Mouse (Mus musculus) common myeloid progenitor, adult 5-6 weeks (primary cell): ENCODE measurements around the gene Iqsec1. TPM values are rescaled to one million over a fixed set of nuclear protein-coding genes. Genes with fewer than 3 reads are reported as not detected.

Experiments used
- ATAC-seq: replicated peaks from 2 replicates; pipeline ENCODE4 v1.8.0; 2016; ENCODE audit warnings: low read depth, mild to moderate bottlenecking, moderate TSS enrichment, inconsistent platforms; ENCODE audit not compliant: poor library complexity, severe bottlenecking
- total RNA-seq: library from RNA; stranded (forward); fragments of 200-1000, 187-1606 nt; gene quantifications from 2 replicates; pipeline ENCODE4 v1.2.3, GENCODE M21; 2017

Iqsec1 gene
- total RNA-seq, 1 experiment from 2014 or later, result 13.9 TPM

DNA sequence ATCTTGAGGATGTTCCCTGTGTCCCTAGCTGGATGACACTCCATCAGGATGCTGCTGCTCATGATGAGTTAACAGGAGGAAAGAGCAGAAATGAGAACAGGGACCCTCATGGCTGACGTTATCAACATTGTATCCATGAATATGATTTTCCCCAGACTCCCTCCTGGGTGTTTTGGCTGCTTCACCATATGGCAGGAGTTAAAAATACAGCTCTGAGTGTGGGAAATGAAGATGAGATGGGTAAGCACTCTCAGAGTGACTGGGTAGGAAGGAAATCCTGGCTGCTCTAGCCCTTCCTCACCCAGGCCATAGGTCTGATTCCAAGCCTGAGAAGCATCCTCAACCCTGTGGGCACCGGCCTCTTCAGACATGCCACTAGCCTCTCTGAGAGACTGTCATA is 14.2 kb downstream of the Iqsec1 start:
- no peak for ATAC-seq

DNA sequence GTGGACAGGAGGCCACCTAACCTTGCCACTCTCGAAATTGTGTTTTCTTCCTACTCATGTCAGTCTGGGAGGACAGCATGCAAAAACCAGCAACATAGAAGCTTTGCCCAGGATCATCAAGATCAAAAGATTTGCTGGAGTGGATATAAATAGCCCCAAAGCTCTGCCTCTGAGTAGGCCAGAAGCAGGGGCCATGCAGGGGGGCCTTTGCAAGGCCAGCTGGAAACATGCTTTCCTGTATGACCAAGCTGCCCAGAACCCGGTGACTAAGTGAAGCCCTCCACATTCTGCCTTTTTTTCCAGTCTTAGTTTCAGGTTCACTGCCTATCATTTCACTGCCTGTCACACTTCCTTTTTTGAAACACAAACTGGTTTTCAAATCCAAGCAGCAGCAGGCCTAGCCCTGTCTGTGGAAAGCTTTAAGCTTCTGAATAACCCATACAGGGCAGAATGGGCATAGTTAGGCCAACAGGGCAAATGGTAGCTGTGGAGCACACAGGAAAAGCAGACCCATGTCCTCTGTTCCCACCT is 19.1 kb downstream of the Iqsec1 start:
- no peak for ATAC-seq

DNA sequence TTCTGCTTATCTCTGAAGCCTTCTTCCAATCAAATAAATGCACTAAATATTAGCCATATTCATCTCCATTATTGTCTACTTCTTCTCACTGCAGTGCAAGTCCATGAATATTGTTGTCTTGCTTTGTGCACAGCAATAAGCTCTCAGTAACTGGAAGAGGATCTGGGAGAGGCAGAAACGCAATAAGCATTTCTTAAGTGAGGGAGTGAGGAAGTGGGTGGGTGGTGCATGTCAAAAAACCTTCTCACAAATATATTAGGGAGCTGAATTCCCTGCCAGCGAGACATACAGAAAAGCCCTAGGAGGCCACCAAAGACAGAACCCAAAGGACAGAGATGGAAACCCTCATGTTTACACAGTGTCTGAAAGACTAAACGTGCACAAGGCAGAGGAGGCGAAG is 35.1 kb downstream of the Iqsec1 start:
- ATAC-seq, result no peak

DNA sequence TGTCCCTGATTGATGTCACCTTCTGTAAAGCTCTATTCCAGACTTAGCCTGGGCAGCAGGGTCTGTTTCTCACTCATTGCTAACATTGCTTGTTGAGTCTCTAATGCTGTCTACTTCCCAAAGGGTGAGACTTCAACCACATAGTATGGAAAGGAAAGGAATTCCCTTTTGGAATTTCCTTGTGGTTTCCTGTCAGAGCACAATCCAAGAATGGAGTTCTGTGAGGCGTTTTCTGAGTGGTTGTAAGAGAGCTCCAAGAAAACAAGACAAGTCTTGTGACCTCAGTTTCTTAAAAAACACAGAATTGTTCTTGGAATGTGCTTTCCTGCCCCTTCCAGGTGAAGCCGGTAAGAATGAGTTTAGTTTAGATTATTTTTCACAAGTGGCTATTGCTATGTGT is 37.5 kb downstream of the Iqsec1 start:
- no peak for ATAC-seq

DNA sequence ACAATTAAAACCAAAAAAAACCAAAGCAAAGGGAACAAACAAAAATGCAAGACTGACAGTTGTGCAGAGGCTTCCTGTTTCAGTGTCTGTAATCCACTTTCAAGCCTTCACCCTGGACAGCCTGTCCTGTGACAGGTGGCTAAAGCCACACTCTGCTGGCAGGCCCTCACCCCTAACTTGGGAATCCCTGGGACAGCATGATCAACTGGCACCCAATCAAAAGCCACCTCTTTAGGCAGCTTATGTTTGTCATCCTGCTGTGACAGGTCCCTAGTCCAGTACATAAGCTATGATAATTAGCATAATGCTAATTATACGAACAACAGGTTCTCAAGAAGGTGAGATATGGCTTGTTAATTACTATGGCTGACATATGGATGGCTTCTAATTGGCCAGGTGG is 40.4 kb downstream of the Iqsec1 start:
- ATAC-seq, result no peak

DNA sequence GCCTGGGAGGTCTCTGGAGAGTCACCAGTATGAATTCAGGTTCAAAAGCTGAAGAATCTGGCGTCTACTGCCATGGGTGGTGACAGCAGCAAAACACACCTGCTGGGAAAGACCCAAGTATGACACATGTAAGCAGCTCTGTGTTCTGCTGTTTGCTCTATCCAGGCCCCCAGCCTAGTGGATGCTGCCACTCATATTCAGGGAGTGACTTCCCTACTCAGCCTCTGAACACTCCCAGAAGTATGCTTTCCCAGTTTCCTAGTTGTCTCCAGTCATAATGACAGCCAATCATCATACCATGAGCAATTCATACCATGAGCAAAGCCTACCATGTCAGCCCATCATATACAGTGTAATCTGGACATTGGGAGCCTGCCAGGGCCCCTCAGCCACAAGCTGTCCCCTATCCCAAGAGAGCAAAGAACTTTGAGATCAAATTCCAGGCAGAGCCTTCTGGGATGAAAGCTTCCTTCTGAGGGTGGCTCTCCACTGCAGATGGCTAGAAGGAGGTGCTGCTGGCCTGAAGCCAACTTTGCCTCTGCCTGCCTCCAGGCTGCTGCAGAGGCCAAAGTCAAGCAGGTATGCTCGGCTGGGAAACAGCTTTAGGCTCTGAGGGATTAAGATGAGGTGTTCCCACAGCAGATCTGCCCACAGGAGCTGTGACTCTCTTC is 42.8 kb downstream of the Iqsec1 start:
- ATAC-seq, result no peak

DNA sequence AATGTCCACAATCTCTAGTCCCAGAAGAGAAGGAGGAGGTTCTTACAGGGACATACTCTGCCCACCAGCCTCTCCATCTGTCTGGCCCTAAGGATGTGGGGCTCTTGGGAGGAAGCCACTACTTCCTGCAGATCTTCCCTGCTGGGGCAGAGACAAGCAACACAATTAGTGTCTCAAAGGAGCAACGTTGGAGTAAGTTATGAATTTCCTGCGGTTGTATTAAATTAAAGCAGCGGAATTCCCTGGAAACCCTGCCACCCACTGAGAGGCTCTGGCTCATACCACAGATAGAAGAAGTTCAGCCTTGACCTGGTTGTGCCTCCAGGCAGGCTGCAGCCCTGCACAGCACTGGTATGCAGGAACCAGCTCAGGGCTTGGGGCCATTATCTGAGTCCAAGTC is 47.2 kb downstream of the Iqsec1 start:
- ATAC-seq, result peak; percentile 84

DNA sequence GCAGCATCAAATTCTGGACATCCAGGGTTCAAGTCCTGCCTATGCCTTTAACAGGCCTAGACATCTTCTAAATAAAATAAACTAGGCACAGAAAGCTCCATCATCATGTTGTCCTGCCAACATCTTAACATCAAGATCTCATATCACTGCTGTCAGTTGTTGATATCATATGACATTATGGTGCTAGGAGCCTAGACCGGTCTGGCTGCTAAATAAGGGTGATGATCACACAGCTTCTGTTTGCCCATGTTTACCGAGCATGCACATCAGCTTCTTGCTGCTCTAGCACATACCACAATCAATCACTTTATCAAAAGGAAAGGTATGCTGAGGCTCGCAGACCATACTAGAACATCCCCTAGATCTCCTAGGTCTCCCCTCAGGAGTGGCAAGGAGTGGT is 54.8 kb downstream of the Iqsec1 start:
- ATAC-seq, result no peak

DNA sequence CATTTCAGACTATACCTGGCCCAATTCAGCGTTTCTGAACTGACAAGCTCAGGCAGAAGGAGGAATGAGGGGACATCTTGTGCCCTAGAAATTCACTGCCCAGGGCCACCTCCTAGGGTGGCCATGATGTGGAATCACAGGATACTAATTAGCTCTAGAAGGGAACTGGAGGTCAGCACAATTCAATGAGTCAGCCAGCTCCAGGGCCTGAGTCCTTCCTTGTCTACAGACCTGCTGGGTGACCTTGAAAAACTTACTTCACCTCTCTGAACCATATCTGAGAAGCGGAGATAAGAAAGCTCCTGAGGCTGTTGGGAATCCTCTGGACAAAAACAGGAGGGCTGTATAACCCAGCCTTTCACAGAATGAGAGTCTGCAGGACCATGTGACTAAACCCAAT is 59.7 kb downstream of the Iqsec1 start:
- ATAC-seq, result no peak

DNA sequence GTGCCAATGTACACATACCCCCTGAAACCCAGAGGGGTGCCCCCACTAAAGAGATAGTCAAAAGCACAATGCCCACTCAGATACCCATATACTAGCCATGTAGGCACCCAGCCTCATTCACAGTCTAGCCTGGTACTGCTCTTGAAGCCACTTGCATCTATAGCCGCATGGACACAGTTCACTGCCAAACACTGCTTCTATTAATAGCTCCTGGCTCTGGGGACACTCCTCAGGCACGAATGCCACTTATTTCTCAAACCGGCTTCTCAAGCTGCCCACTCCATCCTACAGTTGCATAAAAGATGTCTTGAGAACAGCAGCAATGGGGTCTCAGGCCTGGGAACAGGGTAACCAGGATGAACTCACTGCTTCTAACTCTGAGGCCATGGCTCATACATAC is 63.0 kb downstream of the Iqsec1 start:
- no peak for ATAC-seq

DNA sequence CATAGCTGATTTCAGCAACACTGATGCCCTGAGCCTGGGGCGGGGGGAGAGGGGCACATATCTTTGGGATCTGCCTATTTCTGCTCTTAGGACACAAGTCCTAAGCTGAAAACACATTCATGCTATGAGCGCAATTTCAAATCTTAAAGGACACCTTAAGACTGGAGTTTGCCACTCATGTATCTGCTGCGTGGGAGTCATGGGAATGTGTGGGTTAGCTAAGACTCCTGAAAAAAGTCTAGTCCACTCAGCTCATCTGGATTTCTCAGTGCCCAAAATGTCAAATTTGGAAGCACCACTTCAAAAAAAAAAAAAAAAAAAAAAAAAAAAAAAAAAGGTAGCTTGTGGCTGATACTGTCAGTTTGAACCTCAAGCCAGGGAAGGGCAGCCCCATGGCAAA is 63.7 kb downstream of the Iqsec1 start:
- no peak for ATAC-seq

DNA sequence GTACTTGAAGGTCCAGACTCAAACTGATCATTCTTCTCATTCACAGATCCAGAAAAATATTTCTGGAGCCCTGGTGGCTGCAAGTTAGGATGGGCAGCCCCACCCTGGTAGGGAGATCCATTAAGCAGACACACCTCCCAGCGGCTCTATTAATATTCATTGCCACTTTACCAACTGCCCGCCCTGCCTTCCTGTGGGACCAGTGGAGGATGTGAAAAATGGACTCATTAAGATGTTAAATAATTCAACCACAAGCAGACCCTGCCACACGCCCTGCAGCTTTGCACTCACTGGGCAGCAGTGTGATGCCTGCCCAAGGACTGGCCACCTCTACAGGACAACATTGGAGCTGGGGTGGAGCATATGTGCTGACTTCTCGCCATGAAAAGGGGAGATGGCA is 64.1 kb downstream of the Iqsec1 start:
- ATAC-seq, result no peak

DNA sequence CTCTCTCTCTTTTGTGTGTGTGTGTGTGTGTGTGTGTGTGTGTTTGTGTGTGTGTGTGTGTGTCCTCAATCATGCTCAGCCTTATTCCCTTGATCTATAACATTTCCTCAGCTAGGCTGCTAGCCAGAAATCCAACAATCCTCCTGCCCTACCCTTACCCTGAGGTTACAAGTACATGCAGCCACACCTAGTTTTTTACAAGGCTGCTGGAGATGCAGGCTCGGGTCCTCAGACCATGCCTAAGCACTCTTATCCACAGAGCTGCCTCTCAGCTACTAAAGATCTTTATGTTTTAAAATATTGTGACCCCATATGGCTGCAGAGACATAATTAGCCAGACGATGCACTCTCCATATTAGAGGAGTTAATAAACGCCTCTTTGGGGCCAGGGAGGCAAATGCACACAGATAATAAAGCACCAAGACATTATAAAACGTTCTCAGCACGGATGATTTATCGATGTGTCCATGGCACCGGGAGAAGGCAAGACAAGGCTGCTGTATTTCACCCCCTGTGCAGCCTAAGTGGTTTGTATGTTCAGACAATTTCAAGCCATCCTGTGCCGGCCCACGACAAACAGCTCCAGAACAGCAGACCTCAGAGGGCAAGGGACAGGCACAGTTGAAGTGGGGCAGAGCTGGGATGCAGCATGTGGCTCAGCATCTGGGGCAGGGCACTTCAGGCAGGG is 67.1 kb downstream of the Iqsec1 start:
- no peak for ATAC-seq

DNA sequence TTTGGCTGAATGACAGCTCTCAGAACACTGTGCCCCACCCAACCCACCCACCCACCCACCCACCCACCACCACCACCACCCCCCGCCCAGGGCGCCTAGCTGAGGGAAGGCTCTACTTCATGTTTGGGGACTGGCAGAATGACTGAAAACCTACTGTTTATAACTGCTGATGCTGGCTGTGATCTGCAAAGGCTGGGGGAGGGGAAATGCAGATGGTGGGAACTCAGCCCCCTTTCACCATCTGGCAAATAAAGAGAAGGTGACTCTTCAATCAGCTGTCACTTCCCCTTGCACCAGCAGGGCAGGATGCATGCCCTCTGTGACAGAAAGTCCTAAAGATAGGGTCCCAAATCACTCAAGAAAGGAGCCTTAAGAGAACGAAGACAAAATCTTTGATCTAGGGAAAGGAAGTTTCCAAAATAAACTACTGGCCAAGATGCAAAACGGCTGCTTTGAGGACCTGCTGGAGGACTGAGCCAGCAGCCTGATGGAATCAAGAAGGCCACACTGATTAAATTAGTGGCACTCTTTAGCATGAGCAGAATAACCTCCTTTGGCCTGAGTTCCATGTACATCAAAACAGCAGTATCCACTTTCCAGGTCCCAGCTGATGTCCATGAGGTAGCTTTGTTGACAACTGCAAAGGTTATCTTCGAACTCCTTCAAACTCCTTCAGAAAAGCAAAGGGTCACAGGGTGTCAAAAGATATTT is 67.8 kb downstream of the Iqsec1 start:
- ATAC-seq, result no peak

DNA sequence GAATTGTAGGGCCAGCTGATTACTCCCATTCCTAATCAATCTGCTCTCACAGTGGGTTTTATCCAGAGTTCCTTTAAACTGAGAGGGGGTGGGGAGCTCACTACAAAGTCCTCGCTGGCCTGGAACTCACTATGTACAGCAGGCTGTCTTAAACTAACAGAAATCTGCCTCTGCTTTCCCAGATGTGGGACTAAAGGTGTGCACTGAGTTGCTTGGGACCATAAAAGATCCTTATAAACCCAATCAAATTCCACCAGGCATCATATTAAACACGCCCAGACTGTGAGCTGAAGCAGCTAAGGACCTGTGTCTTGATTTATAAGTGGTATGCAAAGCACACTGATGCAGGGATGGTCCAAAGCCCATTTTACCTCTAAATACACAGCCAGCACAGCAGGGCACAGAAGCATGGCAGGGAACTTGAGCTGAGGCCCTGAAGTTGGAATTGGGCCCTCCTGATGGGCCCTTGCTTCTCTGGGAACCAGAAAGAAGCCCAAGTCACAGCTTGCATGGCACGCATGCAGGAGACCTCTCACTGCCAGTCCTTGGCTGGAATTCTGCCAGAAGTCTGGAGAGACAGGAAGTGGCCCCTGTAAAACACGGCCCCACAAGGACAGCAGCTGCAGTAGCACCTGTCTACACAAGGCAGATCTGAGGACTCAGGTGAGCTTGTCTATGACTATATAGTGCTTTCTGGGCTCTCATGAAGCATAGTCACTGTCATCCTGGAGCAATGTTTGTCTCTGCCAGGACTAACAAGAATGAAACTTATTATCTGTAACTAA is 68.7 kb downstream of the Iqsec1 start:
- ATAC-seq, result 0 out of 2 replicates have a peak, but pooled peaks have one; percentile 32

DNA sequence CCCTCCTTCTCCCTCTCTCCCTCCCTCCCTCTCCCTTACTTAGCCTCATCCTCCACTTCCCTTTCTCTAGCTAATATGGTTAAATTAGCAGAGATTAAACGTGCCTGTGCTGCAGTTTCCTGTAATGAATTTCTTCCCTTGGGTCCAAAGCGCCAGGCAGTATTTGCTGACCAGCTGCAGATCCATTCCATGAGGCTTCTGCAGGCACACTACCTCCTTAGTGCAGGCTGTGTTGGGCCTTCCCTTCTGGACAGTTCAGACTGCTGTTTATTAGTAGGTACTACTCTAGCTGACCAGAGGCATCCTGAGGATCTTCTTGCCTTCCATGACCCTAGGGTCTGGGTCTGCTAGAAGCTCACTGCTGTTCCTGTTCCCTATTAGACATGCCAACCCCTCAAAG is 72.9 kb downstream of the Iqsec1 start:
- no peak for ATAC-seq

DNA sequence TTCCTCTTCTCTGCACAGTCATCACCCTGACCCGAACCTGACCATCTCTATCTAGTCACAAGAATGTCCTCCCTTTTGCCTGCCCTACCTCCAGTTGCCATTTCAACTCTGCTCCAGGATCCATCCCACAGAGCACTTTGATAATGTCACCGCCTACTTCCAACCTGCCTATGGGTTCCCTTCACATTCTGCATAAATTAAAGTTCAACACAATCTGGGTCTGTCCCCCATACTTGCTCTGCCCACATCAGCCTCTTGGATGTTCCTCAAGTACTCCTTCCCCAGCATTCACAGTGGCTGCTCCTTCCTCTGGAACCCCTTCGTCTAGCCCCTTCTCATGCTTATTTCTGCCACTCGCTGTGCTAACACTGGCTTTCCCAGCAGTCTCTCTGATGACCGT is 74.7 kb downstream of the Iqsec1 start:
- no peak for ATAC-seq

DNA sequence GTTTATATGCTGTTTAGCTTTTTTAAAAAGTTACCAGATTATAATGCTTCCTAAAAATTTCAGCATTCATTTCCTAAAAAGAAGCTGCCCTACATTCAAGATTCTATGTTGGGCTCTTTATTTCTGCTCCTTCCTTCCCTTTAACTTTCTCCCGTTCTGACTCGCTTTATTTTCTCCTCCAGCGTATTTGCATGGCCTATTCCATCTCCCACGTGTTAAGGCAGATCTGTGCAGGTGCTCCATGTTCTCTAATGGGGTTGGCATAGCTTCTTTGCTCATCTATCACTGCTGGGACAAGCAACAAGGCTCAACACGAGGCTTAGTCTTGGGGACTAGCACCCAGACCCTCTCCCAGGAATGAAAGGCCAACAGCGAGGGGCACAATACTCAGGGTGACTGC is 75.7 kb downstream of the Iqsec1 start:
- no peak for ATAC-seq

DNA sequence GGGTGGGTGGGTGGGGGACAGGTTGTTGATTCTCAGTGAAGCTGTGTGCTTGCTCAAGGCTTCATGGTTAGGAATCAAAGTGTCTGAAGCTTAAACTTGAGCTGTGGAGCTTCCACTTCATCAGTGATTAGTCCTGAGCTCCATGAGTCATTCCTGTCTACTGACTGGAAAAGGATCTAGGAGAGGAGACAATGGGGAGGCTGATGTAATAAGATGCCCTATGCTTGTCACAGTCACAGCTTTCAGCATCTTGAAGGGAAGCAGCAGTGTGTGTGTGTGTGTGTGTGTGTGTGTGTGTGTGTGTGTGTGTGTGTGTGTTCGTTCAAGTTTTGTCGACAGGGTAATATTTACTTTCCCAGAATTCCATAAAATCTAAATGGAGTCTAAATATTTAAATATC is 84.3 kb downstream of the Iqsec1 start:
- ATAC-seq, result no peak

DNA sequence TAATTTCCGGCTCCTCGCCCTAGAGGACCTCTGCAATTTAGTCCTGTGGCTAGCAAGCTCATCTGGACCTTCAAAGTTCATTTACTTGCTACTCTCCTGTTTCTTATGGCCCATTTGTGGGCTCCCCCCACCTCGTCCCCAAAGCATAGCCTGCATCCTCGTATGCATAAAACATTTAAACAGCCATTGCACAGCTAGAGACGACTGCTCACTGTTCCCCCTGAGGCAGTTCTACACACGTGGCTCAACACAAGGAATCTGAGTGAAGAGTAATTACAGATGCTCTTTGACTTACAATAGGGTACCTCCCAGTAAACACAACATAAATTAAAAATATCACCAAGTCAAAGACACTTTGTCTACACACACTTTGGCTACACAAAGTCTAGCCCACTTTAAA is 88.2 kb downstream of the Iqsec1 start:
- no peak for ATAC-seq
